11 mouse cellular contexts compared by ENCODE assay signal in the genomic region with DNA sequence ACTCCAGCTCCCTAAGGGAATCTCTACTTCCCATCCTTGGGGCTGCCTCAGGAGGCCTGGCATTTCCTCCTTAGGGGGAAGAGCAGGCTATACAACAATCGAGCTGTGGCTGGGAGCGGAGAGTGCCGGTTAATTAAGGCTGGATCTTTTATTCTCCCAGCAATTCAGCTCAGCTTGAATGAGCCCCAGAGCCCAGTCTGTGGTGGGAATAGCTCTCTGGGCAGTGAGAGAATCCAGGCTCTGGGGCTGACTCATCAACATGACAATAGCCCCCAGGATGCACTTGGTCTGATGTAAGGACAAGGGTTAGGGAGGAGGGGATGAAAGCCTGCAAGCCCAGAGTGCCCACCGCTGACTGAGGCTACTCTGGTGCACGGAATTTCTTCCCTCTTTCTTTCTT.
DNase-seq lines count a peak whose midpoint lies in the region; ATAC-seq lines count a peak whose summit lies in the region.
"Had no signal": no experiment of that assay in that cellular context is flagged by ENCODE, and none has a peak within 500 bp of the region (broad histone marks: within the 10 kb centered on the region; RNA-seq: fewer than 3 reads in every experiment).

No protein-coding gene starts in this region.

- no peak overlapping the region for H3K9ac ChIP-seq in hindbrain, embryonic 13.5 days
- 0 out of 2 replicates have a peak overlapping the region, but pooled peaks have one; percentile 14 for H3K9ac ChIP-seq in midbrain, embryonic 14.5 days (replicated peaks; ENCODE audit: low read length)
- H3K9ac ChIP-seq: heart, embryonic 15.5 days had no signal

- peak overlapping the region; percentile 10; the same call in 1 of the 2 replicates for H3K4me2 ChIP-seq in hindbrain, embryonic 13.5 days
- 0 out of 2 replicates have a peak overlapping the region, but pooled peaks have one; percentile 6 for H3K4me2 ChIP-seq in midbrain, embryonic 14.5 days (ENCODE audit: low read length)
- H3K4me2 ChIP-seq: heart, embryonic 15.5 days had no signal

- H3K27me3 ChIP-seq in hindbrain, embryonic 13.5 days: no peaks in the 10 kb centered on the region
- no peaks in the 10 kb centered on the region for H3K27me3 ChIP-seq in midbrain, embryonic 14.5 days (ENCODE audit: control insufficient read depth, insufficient read depth, low read length)
- H3K27me3 ChIP-seq: heart, embryonic 15.5 days; megakaryocyte, embryonic 14.5 days had no signal

- no peaks in the 10 kb centered on the region for H3K36me3 ChIP-seq in hindbrain, embryonic 13.5 days
- H3K36me3 ChIP-seq in midbrain, embryonic 14.5 days (ENCODE audit: control insufficient read depth, insufficient read depth, low read length): no peaks in the 10 kb centered on the region
- H3K36me3 ChIP-seq: heart, embryonic 15.5 days had no signal

- peak; percentile 93 for ATAC-seq in hindbrain, embryonic 13.5 days (ENCODE audit: low FRiP score)
- ATAC-seq in midbrain, embryonic 14.5 days (ENCODE audit: low FRiP score, low TSS enrichment): peak; percentile 88
- no peak for ATAC-seq in megakaryocyte-erythroid progenitor cell, adult 5-6 weeks (replicated peaks; ENCODE audit: low FRiP score, low TSS enrichment, poor library complexity, severe bottlenecking)
- no peak for ATAC-seq in erythroid progenitor cell, adult 5-6 weeks (replicated peaks; ENCODE audit: low FRiP score, poor library complexity, severe bottlenecking)

- H3K9me3 ChIP-seq in hindbrain, embryonic 13.5 days: no peaks in the 10 kb centered on the region
- no peaks in the 10 kb centered on the region for H3K9me3 ChIP-seq in midbrain, embryonic 14.5 days (ENCODE audit: control insufficient read depth, low read length)
- H3K9me3 ChIP-seq: heart, embryonic 15.5 days had no signal

- WGBS in hindbrain, embryonic 13.5 days: 3% methylated on average over 5 of the region's 5 CpGs
- WGBS in midbrain, embryonic 14.5 days: under 1% methylated on average over 5 of the region's 5 CpGs

- peak; percentile 95 for DNase-seq in ES-CJ7 (ENCODE audit: low read depth, low spot score)
- DNase-seq in embryo, embryonic 11.5 days (ENCODE audit: low read depth, low spot score): peak; percentile 17
- peak; percentile 82 for DNase-seq in midbrain, embryonic 14.5 days
- no peak for DNase-seq in cerebellum, postnatal 36 days
- DNase-seq in gastrocnemius, postnatal 25 days: no peak
- DNase-seq: cerebellum, adult 9-11 months had no signal

- no peak overlapping the region for H3K4me3 ChIP-seq in hindbrain, embryonic 13.5 days
- no peak overlapping the region for H3K4me3 ChIP-seq in midbrain, embryonic 14.5 days (replicated peaks; ENCODE audit: low read depth, low read length)
- H3K4me3 ChIP-seq: heart, embryonic 15.5 days; megakaryocyte, embryonic 14.5 days had no signal

- peaks cover 13% of the 10 kb centered on the region for H3K4me1 ChIP-seq in hindbrain, embryonic 13.5 days (replicated peaks)
- peaks cover 10% of the 10 kb centered on the region for H3K4me1 ChIP-seq in midbrain, embryonic 14.5 days (ENCODE audit: control insufficient read depth, insufficient read depth, low read length)
- H3K4me1 ChIP-seq: heart, embryonic 15.5 days; megakaryocyte, embryonic 14.5 days had no signal

- peak overlapping the region; percentile 56 for H3K27ac ChIP-seq in hindbrain, embryonic 13.5 days
- peak overlapping the region; percentile 57 for H3K27ac ChIP-seq in midbrain, embryonic 14.5 days (replicated peaks; ENCODE audit: low read depth, low read length)
- H3K27ac ChIP-seq: heart, embryonic 15.5 days had no signal

Comparison
In these comparisons a context has a peak if more than half of its experiments do, and no peak if none do; other contexts are left out.
1. DNase-seq: peak in ES-CJ7 (single experiment), embryo, embryonic 11.5 days (single experiment) and midbrain, embryonic 14.5 days (single experiment); none in cerebellum, postnatal 36 days (0 of 2) and gastrocnemius, postnatal 25 days (single experiment).
2. ATAC-seq: peak in hindbrain, embryonic 13.5 days (single experiment) and midbrain, embryonic 14.5 days (single experiment); none in megakaryocyte-erythroid progenitor cell, adult 5-6 weeks (single experiment) and erythroid progenitor cell, adult 5-6 weeks (single experiment).